Comparison of ENCODE assay signal across 8 mouse cellular contexts in the genomic region with DNA sequence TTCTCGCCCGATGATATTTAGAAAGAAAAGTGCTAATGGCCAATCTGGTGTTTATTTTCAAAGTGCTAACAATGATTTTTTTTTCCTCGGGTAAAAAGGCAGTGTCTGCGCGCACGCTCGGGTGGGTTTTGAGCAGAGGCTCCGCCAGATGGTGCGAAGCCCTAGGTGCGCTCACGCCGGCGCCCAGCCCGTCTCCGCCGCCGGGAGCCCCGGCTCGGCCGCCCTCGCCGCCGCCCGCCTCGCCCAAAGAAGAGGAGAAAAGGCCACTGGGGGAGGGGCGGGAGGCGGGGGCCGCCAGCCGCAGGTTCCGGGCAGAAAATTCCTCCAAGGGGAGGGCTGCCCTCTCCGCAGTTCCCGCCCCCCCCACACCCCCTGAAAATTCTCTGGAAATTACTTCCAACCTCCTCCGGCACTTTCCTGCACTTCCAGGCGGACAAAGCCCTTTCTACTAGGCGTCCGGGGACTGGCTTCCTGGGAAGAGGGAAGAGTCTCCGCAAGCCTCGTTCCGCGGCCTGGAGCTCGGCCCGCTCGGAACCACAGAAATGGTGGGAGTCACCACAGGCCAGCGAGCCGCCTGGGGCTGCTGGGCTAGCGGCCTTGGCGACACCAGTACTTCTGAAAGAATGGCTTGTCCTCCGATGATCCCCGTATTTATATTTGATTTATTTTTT. TPM values are rescaled to one million over a fixed set of nuclear protein-coding genes. Genes with fewer than 3 reads are reported as not detected.
DNase-seq lines count a peak whose midpoint lies in the region; ATAC-seq and TF ChIP-seq lines count a peak whose summit lies in the region.

No protein-coding gene starts in this region.

- no peak overlapping the region for H3K27ac ChIP-seq in kidney, embryonic 16.5 days (ENCODE audit: low read length)

- no peak overlapping the region for H3K9ac ChIP-seq in kidney, embryonic 16.5 days (replicated peaks; ENCODE audit: low read length)

- ATAC-seq in kidney, embryonic 16.5 days (ENCODE audit: low FRiP score, low TSS enrichment), result no peak

- no peak for TF ChIP-seq CTCF in C2C12 (IDR thresholded peaks at IDR 0.05; ENCODE audit: control insufficient read depth, insufficient read depth, insufficient read length)

- no peaks in the 10 kb centered on the region for H3K9me3 ChIP-seq in kidney, embryonic 16.5 days (ENCODE audit: low read length)

- DNase-seq in Muller cell, postnatal 12 days (ENCODE audit: inconsistent ontology term), result peak; percentile 75
- peak; percentile 57 for DNase-seq in gastrocnemius, postnatal 25 days
- DNase-seq in retina, postnatal 1 day, result peak; percentile 48
- DNase-seq in thymus, postnatal 36 days, result no peak
- no peak for DNase-seq in lung, postnatal 36 days
- DNase-seq in layer of hippocampus, adult 8-10 months (ENCODE audit: low spot score in 2 of 2), result no peak

- H3K79me3 ChIP-seq in C2C12 (ENCODE audit: low read depth), result peaks cover 29% of the 10 kb centered on the region

- H3K4me2 ChIP-seq in kidney, embryonic 16.5 days (replicated peaks; ENCODE audit: low read depth, low read length), result peak overlapping the region; percentile 60

- H3K36me3 ChIP-seq in C2C12 (ENCODE audit: control insufficient read depth, insufficient read depth), result peaks cover 9% of the 10 kb centered on the region
- no peaks in the 10 kb centered on the region for H3K36me3 ChIP-seq in kidney, embryonic 16.5 days (ENCODE audit: insufficient read depth, low read length)

- WGBS in kidney, embryonic 16.5 days, result under 1% methylated on average over 46 of the region's 49 CpGs

- peaks cover 31% of the 10 kb centered on the region for H3K4me1 ChIP-seq in kidney, embryonic 16.5 days (ENCODE audit: insufficient read depth, low read length)

- H3ac ChIP-seq in C2C12 (ENCODE audit: control insufficient read depth, insufficient read length, low read depth), result peak overlapping the region; percentile 98

- H3K79me2 ChIP-seq in C2C12 (ENCODE audit: control insufficient read depth, insufficient read depth), result peaks cover 60% of the 10 kb centered on the region

- no peaks in the 10 kb centered on the region for H3K27me3 ChIP-seq in C2C12 (ENCODE audit: control insufficient read depth, insufficient read depth, insufficient read length)
- peaks cover 80% of the 10 kb centered on the region for H3K27me3 ChIP-seq in kidney, embryonic 16.5 days (ENCODE audit: insufficient read depth, low read length)

- H3K4me3 ChIP-seq in C2C12 (ENCODE audit: insufficient read depth, poor library complexity, severe bottlenecking), result peak overlapping the region; percentile 39
- peak overlapping the region; percentile 41 for H3K4me3 ChIP-seq in kidney, embryonic 16.5 days (ENCODE audit: low read length)

TF ChIP-seq in C2C12, 6 proteins besides CTCF, POLR2A, EP300 and RAD21:
- no peak for TF ChIP-seq USF1 (IDR thresholded peaks at IDR 0.05; ENCODE audit: low read depth)
- peak; percentile 9 for TF ChIP-seq MAX (IDR thresholded peaks at IDR 0.05)

RNA-seq across cellular contexts. Expression of gene Ebf3, which starts 4.0 kb away (rescaled TPM):
- polyA plus RNA-seq in C2C12 (2012; fragmentation: generic; extraction: Trizol), result 8.1 TPM
- 1 to 10 TPM; 6.6 to 8.6 TPM for total RNA-seq in gastrocnemius, postnatal 25 days (2021)
- 0.45 and 0.75 TPM in 2 replicates for polyA plus RNA-seq in kidney, embryonic 16.5 days (2015; fragmentation: Nextera tagmentation; extraction: Ambion mirVana)
- 1 to 10 TPM in 3 of 4 experiments, under 1 TPM in 1; 0.59 to 1.9 (median 1.3) TPM for total RNA-seq in layer of hippocampus, adult 8-10 months (2022)

Comparison
In these comparisons a context has a peak if more than half of its experiments do, and no peak if none do; other contexts are left out.
1. DNase-seq: peak in Muller cell, postnatal 12 days (single experiment), gastrocnemius, postnatal 25 days (single experiment) and retina, postnatal 1 day (single experiment); none in thymus, postnatal 36 days (0 of 2), lung, postnatal 36 days (single experiment) and layer of hippocampus, adult 8-10 months (0 of 2).